Mouse (Mus musculus) cerebral cortex, adult 2 months (tissue): ENCODE measurements around the gene Anks3.

Experiments
- WGBS: fragments of 180-500 bp; shearing (Covaris S2); methylation state at CpG from one replicate; pipeline ENCODE4 v1.1.7; 2018; 5-methylcytosine and 5-hydroxymethylcytosine counted together

The Anks3 gene

DNA sequence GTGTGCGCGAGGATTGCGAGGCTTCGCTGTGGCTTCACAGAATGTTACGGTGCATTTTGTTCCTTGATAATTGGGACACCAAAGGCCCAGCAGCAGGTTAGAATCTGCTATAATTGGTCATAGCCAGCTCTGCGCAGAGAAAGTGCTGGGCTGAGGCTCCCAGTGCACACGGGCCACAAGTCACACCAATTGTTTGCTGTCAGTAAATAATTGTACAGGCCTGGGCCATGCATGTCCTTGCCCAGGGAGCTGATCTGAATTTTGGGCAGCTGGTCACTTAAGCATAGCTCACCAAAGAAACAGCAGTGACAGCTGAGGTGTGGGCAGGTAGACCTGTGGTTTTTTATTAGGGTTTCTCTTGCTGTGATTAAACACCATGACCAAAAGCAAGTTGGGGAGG, 36.0 kb downstream of the Anks3 start:
- 90% methylated on average over 7 of the region's 7 CpGs for WGBS

DNA sequence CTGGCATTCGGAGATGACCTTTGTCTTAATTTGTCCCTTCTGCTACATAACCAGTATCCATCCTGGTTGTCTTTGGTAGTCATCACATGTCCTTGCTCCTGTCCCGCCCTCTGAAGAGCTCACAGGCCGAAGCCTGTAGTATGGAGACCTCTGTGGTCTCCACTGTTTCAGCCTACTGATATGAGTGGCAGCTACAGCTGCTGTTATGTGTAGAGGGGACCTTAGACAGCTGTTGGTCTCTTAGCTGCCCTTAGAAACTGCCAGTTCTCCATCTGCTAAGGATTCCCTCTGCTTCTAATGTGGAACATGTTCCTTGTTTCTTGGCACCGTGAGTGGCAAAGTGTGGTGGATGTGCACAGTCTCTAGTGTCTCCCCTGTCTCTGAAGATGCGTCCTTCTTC, 40.0 kb downstream of the Anks3 start:
- WGBS, result 76% methylated on average over 5 of the region's 5 CpGs

DNA sequence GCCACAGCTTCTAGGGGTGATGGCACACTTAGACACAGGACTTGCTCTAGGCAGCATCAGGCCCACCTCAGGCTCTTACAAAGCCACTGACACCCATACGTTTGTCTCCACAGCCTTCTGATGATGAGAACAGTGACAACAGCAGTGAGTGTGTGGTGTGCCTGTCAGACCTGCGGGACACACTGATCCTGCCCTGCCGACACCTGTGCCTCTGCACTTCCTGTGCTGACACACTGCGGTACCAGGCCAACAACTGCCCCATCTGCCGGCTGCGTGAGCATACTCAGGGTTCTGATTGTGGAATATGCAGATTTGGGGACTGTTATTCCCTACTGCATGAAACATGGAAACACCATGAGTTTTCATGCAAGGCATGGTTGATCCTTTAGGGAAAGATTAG, 41.5 kb downstream of the Anks3 start:
- 47% methylated on average over 6 of the region's 6 CpGs for WGBS

DNA sequence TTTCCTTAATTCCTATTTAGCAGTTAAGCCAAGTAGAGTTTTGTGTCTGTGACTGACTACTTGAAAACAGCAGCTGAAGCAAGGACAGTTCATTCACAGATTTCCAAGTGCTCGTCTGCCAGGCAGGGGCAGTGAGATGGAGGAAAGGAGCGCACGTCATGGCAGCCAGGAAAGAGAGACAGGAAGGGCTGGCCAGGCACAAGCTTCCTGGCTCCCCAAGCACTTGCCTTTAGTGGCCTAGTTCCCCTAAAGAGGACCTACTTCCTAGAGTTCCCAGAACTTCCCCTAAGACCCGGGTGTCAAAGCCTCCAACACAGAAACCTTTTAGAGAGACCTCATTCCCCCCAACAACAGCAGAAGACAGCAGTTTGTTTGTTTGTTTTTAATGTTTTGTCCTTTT, 43.4 kb downstream of the Anks3 start:
- 57% methylated on average over 4 of the region's 4 CpGs for WGBS

DNA sequence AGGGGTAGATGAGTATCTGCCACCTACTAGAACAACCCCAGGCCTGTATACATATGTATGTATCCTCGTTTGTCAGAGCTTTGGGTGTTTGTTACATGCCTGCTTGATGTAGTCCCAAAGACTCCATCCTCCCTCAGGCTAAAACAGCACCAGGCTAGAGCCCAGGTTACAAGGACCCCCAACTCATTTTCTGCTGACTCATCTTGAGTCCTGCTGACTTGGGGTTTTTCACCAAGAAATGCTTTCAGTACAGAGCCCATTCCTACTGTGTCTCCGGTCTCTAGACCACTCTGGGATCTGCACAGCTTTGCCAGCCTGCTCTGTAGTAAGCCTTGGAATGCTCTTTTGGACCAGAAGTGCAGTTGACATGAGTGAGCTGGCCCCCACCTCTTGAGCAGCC, 47.4 kb downstream of the Anks3 start:
- 82% methylated on average over 2 of the region's 2 CpGs for WGBS

DNA sequence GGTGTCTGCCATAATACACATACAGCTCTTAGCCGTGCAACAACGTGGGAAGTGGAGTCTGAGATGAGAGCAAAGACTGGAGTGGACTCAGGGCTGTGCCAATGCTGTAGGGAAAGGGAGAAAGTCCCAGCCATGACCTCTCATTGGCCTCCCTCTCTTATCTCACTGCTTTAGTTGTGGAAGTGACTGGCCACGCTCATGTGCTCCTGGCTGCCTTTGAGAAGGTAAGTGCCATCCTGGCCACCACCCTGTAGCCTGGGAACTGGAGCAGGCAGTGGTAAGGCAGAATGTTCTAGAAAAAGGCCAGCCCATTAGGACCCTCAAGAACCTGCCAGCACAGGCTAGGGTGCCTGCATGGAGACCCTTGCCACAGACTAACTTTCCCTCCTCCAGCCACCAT, 48.1 kb downstream of the Anks3 start:
- 75% methylated on average over 3 of the region's 3 CpGs for WGBS

DNA sequence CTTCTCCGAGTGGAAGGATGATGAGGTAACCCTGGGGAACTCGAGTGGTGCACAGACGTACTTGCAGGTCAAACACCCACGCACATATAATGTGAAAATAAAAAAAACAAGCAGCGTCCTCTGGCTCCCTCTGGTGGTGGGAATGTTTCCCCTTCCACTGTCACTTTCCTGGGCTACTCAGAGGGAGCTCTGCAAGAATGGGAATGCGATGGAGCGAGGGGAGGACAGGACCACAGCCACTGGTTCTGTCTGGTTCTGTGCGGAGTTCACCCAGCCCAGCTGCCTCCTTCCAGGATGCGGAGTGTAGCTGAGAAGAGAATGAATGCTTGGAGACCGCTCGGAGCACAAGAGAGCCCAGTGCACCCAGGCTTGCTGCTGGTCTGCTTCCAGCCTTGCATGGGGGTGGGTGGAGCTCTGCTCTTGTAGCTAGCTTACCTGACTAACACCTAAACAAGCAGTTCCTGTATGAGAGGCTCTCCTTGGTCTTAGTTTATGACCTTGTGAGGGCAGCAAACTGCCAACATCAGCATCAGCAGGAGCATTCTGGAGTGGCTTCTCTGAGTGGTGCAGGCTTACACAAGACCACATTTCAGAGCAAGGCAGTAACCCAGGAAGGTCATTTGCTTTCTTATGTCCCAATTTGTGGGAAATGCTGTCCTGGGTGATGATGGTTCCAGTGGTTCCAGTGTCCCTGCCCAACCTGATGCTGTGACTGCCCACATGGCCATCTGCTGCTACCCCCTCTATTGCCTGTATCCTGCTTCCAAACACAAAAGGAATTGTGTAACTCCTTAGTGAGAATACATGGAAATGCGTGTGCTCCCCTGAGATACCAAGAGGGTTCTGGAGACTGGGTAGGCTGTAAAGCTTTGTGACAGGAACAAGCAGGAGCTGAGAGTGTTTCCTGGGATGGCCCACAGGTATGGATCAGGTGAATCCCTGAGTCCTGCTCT, 49.9 kb downstream of the Anks3 start:
- WGBS, result 20% methylated on average over 12 of the region's 12 CpGs

DNA sequence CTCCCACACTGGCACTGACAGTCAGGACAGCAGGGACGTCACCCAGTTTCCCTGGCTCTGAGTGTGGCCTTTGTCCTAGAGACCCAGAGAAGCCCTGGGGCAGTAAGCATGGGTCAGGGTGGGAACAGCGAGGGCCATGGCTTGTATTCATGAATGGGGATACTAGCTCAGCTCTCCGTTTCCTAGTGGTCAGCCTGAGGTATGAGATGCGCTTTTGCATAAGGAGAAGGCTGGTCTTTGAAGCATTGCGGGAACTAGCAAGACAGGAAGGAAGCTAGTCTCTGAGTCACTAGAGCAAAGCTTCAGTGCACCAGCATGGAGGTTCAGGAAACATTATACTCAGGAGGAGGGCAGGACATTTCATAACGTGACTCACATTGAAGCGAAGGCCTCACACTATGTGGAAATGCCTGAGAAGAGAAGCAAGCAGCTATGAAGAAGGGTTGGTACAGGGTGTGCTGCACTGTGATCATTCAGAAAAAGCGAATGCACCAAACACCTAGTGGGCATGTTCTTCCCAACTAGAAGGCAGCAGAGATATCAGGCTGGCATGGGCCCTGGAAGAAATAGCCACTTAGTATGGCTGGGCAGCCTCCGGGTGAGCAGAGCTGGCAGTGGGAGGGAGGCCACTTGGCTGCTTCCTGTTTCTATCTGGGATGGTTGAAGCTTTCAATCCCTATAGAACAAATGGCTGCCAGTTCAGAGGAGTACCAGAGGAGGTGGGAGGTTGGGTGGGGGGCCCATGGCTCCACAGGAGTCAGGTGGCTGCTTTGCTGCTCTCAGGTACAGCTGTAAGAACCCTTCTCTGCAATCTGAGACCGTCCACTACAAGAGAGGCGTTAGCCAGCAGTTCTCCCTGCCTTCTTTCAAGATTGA, 50.9 kb downstream of the Anks3 start:
- 36% methylated on average over 11 of the region's 11 CpGs for WGBS

DNA sequence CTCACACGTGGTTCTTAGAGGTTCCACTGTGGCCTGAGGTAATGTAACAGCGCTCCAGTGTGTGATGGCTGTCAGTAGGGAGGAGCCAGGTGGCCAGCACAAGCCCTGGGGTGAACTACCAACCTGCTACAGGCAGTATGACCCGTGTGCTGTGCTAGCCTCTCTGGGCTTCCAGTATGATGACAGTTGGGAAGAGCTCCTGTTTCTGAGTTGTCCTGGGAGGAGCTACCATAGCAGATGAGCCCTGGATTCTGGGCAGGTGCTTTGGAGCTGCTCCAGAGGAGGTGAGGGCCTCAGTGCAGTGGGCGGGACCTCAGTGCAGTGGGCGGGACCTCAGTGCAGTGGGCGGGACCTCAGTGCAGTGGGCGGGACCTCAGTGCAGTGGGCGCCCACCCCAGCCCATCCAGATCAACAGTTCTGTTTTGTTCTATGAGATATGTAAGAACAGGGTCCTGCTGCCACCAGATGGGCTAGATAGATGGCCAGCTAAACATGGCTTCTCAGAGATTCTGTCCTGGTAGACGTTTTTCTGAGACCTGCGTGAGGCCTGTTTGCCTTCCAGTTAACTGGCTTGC, 51.8 kb downstream of the Anks3 start:
- WGBS, result 79% methylated on average over 10 of the region's 10 CpGs

DNA sequence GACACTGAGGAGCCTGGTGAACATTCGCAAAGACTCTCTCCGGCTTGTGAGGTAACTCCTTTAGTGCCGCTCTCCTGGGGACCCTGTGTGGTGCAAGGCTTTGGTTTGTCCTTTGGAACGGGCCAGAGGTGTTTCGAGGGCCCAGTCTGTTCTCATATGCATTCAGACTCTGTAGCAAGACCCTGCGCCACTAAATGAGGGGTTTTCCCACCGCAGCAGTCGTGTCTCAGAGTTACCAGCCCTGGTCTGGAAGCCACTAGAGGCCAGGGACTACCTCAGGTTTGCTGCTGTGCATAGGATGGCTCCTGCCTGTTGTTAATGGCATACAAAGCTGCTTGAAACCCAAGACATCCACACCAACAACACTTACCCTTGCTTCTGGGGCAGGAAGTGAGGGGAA, 53.2 kb downstream of the Anks3 start:
- WGBS, result 97% methylated on average over 8 of the region's 8 CpGs

DNA sequence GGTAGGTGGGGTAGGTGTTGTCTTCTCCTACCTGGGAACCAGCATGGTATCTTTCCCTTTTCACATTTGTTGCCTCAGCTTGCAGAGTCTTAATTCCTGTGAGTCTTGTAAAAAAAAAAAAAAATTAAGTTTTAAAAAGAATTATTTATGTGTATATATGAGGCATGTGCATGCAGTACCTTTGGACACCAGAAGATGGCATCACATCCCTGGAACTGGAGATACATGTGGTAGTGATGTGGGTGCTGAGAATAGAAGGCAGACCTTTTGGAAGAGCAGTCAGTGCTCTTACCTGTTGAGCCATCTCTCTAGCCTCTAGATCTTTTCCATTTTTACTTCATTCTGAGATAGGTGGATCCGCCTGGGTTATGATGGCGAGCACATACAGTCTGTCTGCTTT, 54.3 kb downstream of the Anks3 start:
- 96% methylated on average over 2 of the region's 2 CpGs for WGBS

DNA sequence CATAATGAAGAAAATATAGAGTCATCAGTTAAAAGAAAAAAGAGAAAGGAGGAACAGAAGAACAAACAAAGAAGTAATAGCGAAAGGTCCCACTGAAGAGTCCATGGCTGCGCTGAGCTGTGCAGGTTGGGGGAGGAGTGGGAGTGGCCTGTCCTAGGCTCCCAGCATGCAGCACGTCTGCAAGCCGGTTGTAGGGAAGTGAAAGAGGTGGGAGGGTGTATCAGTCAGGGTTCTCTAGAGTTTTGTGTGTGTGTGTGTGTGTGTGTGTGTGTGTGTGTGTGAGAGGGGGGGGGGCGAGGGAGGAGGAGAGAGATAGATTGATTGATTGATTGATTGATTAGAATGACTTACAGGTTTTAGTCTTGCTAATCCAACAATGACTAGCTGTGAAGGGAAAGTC, 56.0 kb downstream of the Anks3 start:
- 50% methylated on average over 5 of the region's 5 CpGs for WGBS

DNA sequence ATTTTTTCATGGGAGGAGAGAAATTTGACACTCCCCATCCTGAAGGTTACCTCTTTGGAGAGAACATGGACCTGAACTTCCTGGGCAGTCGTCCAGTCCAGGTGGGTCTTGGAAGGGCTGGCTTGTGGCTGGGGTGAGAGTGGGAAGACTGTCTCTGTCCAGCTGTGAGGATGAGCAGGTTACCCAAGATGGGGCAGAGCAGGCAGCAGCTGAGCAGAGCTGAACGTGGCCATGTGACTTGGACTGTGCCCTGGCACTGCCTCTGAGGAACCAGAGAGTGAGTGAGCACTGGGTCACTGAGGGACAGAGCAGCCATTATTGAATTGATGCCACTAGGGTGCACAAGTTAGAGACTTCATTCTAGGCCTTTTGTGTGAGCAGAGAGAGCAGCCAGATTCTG, 56.6 kb downstream of the Anks3 start:
- WGBS, result 68% methylated on average over 2 of the region's 2 CpGs

DNA sequence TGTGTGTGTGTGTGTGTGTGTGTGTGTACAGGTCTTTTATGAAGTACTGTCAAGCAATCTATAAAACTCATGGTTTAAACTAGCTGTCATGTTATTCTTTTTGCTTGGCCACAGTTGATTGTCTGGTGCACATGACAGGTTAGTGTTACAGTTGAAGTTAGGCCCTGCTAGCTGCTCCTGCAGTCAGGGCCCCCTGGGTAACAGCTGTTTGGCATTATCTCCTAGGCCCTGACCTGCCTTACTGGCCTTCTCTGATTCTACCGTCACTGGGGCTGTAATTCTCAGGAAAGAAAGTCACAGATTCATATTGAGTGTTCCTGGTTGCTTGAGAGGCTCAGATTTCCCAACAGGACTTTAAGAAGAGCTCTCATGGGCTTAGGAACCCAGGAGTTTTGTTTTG, 58.4 kb downstream of the Anks3 start:
- 84% methylated on average over 1 of the region's 1 CpGs for WGBS

DNA sequence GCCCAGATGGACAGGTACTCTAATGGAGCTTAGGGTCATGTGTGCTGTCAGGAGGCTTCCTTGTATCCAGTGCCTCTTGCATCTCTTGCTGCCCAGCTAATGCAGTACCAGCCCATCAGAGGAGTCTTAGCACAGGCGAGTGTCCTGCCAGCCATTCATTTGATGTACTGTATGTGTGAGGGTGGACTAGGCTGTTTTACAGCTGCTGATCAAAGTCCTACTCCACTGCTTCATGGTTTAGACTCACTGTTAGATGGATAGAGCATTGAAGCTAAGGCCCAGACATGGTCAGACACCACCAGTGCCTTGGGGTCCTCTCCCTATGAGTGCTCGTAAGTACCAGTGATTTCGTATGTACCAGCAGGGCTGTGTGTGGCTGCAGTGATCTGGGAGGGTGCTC, 59.1 kb downstream of the Anks3 start:
- 85% methylated on average over 3 of the region's 3 CpGs for WGBS

DNA sequence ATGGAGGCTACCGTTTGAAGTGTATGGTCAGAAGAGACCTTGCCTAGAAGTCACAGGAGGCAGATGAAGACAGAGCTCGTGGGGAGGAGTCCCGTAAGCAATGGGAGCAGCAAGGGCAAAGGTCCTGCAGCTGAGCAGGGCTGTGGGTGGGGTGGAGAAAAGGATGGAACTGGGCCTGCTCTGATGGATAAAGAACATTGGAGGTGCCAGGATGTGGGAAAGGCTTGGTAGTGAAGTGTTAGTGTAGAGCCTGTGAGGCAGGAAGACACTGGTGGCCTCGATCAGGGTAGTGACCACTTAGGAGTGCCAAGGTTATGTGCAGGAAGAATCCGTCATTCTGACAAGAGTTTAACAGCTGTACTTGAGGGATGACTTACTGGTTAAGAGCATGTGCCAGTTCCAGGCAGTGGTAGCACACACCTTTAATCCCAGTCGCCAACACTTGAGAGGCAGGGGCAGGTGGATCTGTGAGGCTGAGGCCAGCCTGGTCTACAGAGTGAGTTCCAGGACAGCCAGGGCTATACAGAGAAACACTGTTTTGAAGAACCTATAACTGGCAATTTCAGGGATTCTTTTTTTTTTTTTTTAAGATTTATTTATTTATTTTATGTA, 60.4 kb downstream of the Anks3 start:
- 88% methylated on average over 6 of the region's 6 CpGs for WGBS

DNA sequence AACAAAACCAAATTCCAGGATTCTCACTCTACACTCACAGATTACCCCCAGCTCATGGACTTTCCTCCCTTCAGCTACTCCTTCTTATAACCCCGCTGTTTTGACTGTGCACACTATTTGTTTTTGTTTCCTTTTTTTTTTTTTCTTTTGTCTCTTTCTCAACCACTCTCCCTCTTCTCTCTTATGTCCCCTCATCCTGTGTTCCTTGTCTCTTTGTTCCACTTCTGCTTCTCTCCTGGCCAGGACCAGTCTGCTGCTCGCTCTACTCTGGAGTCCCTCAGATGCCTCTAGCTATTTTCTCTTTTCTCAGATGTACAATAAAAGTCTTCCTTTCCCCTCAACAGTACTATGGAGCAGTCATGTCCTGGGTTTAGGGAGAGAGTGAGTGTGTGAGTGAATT, 61.6 kb downstream of the Anks3 start:
- WGBS, result 79% methylated on average over 2 of the region's 2 CpGs

DNA sequence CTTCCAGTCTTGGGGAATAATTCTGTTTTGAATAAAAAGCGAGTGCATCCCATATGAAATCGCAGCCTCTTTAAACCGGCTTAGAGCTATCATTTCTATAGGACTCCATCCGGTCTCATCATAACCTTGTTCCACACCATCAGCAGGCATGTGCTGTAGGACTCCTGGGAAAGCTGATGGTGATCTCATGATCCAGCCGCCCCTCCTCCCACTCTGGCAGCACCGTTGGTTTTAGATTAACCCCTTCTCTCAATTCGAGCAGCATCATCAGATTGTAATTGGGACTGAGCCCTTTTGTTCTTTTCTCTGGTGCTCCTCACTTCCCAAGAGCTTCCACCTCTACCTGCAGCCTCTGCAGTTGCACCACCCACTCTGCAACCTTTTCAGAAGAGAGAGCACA, 62.8 kb downstream of the Anks3 start:
- WGBS, result 67% methylated on average over 7 of the region's 7 CpGs

DNA sequence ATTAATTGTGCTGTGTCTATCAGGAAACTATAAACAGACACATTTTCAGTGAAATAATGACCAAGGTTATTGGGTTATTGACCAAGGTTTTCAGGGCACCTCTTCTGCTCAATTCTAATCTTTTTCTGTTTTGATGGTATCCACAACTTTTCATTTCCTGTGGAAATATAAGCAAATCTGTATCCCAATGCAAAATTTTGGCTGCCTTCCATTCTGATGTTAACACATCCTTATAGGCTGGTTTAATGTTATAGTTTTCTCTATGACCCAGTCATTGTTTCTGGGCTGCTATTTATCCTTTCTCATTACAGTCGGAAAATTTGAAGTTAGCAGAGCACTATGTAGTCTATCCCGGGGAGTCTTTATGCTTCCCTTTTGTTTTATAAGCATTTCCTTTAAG, 64.3 kb downstream of the Anks3 start:
- 78% methylated on average over 2 of the region's 2 CpGs for WGBS

DNA sequence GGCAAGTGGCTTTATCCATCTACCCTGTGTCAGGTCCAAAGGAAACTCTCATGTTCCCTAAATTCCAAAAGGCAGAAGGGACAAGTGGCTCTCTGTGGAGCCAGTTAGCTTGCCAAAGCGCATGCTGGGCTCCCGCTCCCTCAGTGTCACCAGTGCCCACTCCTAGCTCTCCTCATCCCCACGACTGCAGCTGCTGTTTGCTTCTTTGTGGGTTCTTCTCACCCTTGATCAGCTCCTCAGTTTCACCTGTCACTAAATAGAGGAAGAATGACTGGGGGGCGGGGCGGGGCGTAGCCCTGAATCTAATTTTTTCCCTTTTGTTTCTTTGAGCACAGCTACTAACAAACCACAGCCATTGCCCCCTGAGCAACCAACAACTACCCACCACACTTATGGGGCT, 65.1 kb downstream of the Anks3 start:
- WGBS, result 78% methylated on average over 6 of the region's 6 CpGs

DNA sequence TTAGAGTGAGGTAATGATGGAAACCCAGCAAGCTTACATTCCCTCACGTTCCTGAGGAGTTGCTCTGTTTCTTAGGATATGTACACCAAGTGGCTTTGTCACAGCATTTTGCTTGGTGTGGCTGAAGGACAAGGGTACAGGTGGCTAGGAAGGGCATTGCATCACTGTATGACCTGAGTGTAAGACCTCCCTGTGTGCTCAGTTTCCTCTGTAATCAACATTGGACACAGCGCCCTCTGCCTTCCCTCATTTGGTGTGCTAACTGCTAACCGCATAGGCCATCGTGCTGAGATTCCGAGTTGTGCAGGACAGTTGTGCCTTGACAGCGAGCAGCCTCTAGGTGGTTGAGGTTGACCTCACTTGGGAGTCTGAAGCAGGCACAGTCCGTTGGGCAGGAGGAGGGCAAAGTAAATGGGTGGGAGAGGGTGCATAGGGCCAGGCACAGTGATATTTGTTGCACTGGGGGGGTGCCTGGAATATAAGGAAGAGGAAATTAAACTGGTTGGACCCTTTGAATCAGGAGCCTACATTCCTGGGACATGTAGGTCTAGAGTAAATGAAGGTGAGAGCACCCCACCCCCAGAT, 66.8 kb downstream of the Anks3 start:
- 54% methylated on average over 7 of the region's 7 CpGs for WGBS
